Mouse (Mus musculus) MEL (cell line): ENCODE measurements around the gene Kit.

Source experiments
- CHD2 ChIP-seq: IDR thresholded peaks from 2 replicates; pipeline ENCODE4 v1.6.1; 2011; ENCODE audit warnings: low read length, improper control_type of control experiment
- CTCF ChIP-seq, 3 experiments: IDR thresholded peaks in 2 of 3; conservative IDR thresholded peaks in 1 of 3; 2 replicates each; pipeline ENCODE4 v1.5.1; 2011 to 2012; ENCODE audit warnings: low read length in 3 of 3, low read depth in 2 of 3, mild to moderate bottlenecking in 2 of 3, improper control_type of control experiment in 1 of 3, inconsistent platforms in 1 of 3, mixed read lengths in 1 of 3, moderate library complexity in 1 of 3; ENCODE audit not compliant: control insufficient read depth in 1 of 3, insufficient read depth in 1 of 3, poor library complexity in 1 of 3, severe bottlenecking in 1 of 3
- EP300 ChIP-seq, 2 experiments: IDR thresholded peaks; 2 replicates each; pipeline ENCODE4 v1.6.1; 2011; ENCODE audit warnings: improper control_type of control experiment in 2 of 2, low read length in 2 of 2, low read depth in 1 of 2, mild to moderate bottlenecking in 1 of 2
- GATA1 ChIP-seq: IDR thresholded peaks from 2 replicates; pipeline ENCODE4 v1.6.1; 2011; ENCODE audit warnings: low read depth, low read length, improper control_type of control experiment
- MAX ChIP-seq: IDR thresholded peaks from 2 replicates; pipeline ENCODE4 v1.6.1; 2011; ENCODE audit warnings: low read length, improper control_type of control experiment
- MAZ ChIP-seq: IDR thresholded peaks from 2 replicates; pipeline ENCODE4 v1.6.1; 2012; ENCODE audit warnings: low read depth, mild to moderate bottlenecking, inconsistent platforms, low read length, improper control_type of control experiment
- MXI1 ChIP-seq: IDR thresholded peaks from 2 replicates; pipeline ENCODE4 v1.6.1; 2011; ENCODE audit warnings: mild to moderate bottlenecking, low read depth, low read length, improper control_type of control experiment
- MYC ChIP-seq: IDR thresholded peaks from 2 replicates; pipeline ENCODE4 v1.6.1; 2011; ENCODE audit warnings: low read depth, mild to moderate bottlenecking, low read length, improper control_type of control experiment, moderate library complexity
- POLR2A ChIP-seq, 2 experiments: IDR thresholded peaks; 2 replicates each; pipeline ENCODE4 v1.6.1; 2011 to 2012; ENCODE audit warnings: low read length in 2 of 2, mild to moderate bottlenecking in 2 of 2, control low read depth in 1 of 2, improper control_type of control experiment in 1 of 2, low read depth in 1 of 2, moderate library complexity in 1 of 2; ENCODE audit not compliant: control insufficient read depth in 1 of 2, insufficient read depth in 1 of 2, poor library complexity in 1 of 2
- POLR2AphosphoS2 ChIP-seq: IDR thresholded peaks from 2 replicates; pipeline ENCODE4 v1.6.1; 2011; ENCODE audit warnings: low read length, improper control_type of control experiment
- TCF12 ChIP-seq: IDR thresholded peaks from 2 replicates; pipeline ENCODE4 v1.6.1; 2014; ENCODE audit warnings: low read depth, mild to moderate bottlenecking, inconsistent platforms, low read length, improper control_type of control experiment, moderate library complexity
- ZC3H11A ChIP-seq: IDR thresholded peaks from 2 replicates; pipeline ENCODE4 v1.6.1; 2012; ENCODE audit warnings: low read depth, mild to moderate bottlenecking, inconsistent platforms, low read length, improper control_type of control experiment
- ZNF384 ChIP-seq: IDR thresholded peaks from 2 replicates; pipeline ENCODE4 v1.6.1; 2012; ENCODE audit warnings: low read depth, mild to moderate bottlenecking, inconsistent platforms, low read length, improper control_type of control experiment

GRCm38 (mm10) chr5:75667083-75667482 lies 92.4 kb downstream of the Kit start:
- TF ChIP-seq MYC (no peak), POLR2AphosphoS2 (no peak), MAX (no peak), GATA1 (no peak), EP300 (IDR thresholded peaks at IDR 0.05; ENCODE audit: low read depth in 1 of 2, low read length in 2 of 2) (no peak), CHD2 (no peak), CTCF (IDR thresholded peaks at IDR 0.05 in 2 of 3, conservative IDR thresholded peaks at IDR 0.05 in 1 of 3; ENCODE audit: control insufficient read depth in 1 of 3, insufficient read depth in 1 of 3, low read depth in 2 of 3, low read length in 3 of 3, poor library complexity in 1 of 3, severe bottlenecking in 1 of 3) (no peak), POLR2A (IDR thresholded peaks at IDR 0.05; ENCODE audit: control insufficient read depth in 1 of 2, insufficient read depth in 1 of 2, low read depth in 1 of 2, low read length in 2 of 2, poor library complexity in 1 of 2) (no peak), TCF12 (no peak), ZC3H11A (no peak), MXI1 (no peak), ZNF384 (no peak), MAZ (no peak)
